Mouse (Mus musculus): ENCODE results near the gene Fxr1. TPM values are rescaled to one million over a fixed set of nuclear protein-coding genes. Genes with fewer than 3 reads are reported as not detected.

Gene Fxr1
- polyA plus RNA-seq, 1 experiment from 2014 or later, result 45.5 TPM

GRCm38 (mm10) chr3:34080900-34081662 lies 61.3 kb downstream of the Fxr1 start, which contains the start of gene Dnajc19:
Gene Dnajc19, minus strand, starts transcription at chr3:34081321.
- Histone ChIP-seq H3K27me3 (replicated peaks; ENCODE audit: control insufficient read depth, insufficient read depth, low read length) (no peaks in the 10 kb centered on the region), H3K27ac (ENCODE audit: low read depth, low read length) (peak within 1 kb of the TSS; percentile 48; the same call in 1 of the 2 replicates), H3K9ac (ENCODE audit: low read length) (peak within 1 kb of the TSS; percentile 87), H3K36me3 (ENCODE audit: control insufficient read depth, insufficient read depth, low read length) (peaks cover 18% of the 10 kb centered on the region), H3K4me3 (ENCODE audit: low read depth, low read length) (peak within 1 kb of the TSS; percentile 71), H3K4me2 (ENCODE audit: low read length) (peak within 1 kb of the TSS; percentile 66), H3K9me3 (replicated peaks; ENCODE audit: control insufficient read depth, low read length) (no peaks in the 10 kb centered on the region), H3K4me1 (ENCODE audit: control insufficient read depth, insufficient read depth, low read length) (peaks cover 11% of the 10 kb centered on the region)
- under 1% methylated on average over 50 of the region's 50 CpGs for WGBS
- ATAC-seq, result peak; percentile 96
- DNase-seq (ENCODE audit: low spot score), result peak; percentile 96

GRCm38 (mm10) chr3:34081929-34082328 lies 62.2 kb downstream of the Fxr1 start:
- no peaks in the 10 kb centered on the region for H3K9me3 ChIP-seq (replicated peaks; ENCODE audit: control insufficient read depth, low read length)
- ATAC-seq, result no peak
- DNase-seq (ENCODE audit: low spot score), result no peak
- no peaks in the 10 kb centered on the region for H3K27me3 ChIP-seq (replicated peaks; ENCODE audit: control insufficient read depth, insufficient read depth, low read length)
- H3K36me3 ChIP-seq (ENCODE audit: control insufficient read depth, insufficient read depth, low read length), result peaks cover 12% of the 10 kb centered on the region
- peak overlapping the region; percentile 87 for H3K9ac ChIP-seq (ENCODE audit: low read length)
- peaks cover 11% of the 10 kb centered on the region for H3K4me1 ChIP-seq (ENCODE audit: control insufficient read depth, insufficient read depth, low read length)
- H3K27ac ChIP-seq (ENCODE audit: low read depth, low read length), result no peak overlapping the region
- WGBS, result 84% methylated on average over 3 of the region's 3 CpGs
- H3K4me3 ChIP-seq (ENCODE audit: low read depth, low read length), result peak overlapping the region; percentile 71
- H3K4me2 ChIP-seq (ENCODE audit: low read length), result peak overlapping the region; percentile 66

- Histone ChIP-seq H3K4me2 (ENCODE audit: low read length) (no peak overlapping the region), H3K27ac (ENCODE audit: low read depth, low read length) (no peak overlapping the region), H3K4me3 (ENCODE audit: low read depth, low read length) (no peak overlapping the region), H3K27me3 (replicated peaks; ENCODE audit: control insufficient read depth, insufficient read depth, low read length) (no peaks in the 10 kb centered on the region), H3K36me3 (ENCODE audit: control insufficient read depth, insufficient read depth, low read length) (peaks cover 6% of the 10 kb centered on the region), H3K4me1 (ENCODE audit: control insufficient read depth, insufficient read depth, low read length) (peaks cover 11% of the 10 kb centered on the region), H3K9ac (ENCODE audit: low read length) (no peak overlapping the region), H3K9me3 (replicated peaks; ENCODE audit: control insufficient read depth, low read length) (no peaks in the 10 kb centered on the region)
- WGBS, result 81% methylated on average over 5 of the region's 5 CpGs
- DNase-seq (ENCODE audit: low spot score) (no peak), ATAC-seq (no peak)
Observed at GRCm38 (mm10) chr3:34083655-34084054, 63.9 kb downstream of the Fxr1 start.

GRCm38 (mm10) chr3:34102891-34103290 lies 83.1 kb downstream of the Fxr1 start:
- ATAC-seq (no peak), DNase-seq (ENCODE audit: low spot score) (peak; percentile 26)
- H3K27me3 ChIP-seq (replicated peaks; ENCODE audit: control insufficient read depth, insufficient read depth, low read length), result no peaks in the 10 kb centered on the region
- no peak overlapping the region for H3K9ac ChIP-seq (ENCODE audit: low read length)
- WGBS, result 30% methylated on average over 2 of the region's 2 CpGs
- H3K4me3 ChIP-seq (ENCODE audit: low read depth, low read length), result no peak overlapping the region
- peaks cover 11% of the 10 kb centered on the region for H3K4me1 ChIP-seq (ENCODE audit: control insufficient read depth, insufficient read depth, low read length)
- H3K9me3 ChIP-seq (replicated peaks; ENCODE audit: control insufficient read depth, low read length), result no peaks in the 10 kb centered on the region
- H3K36me3 ChIP-seq (ENCODE audit: control insufficient read depth, insufficient read depth, low read length), result no peaks in the 10 kb centered on the region
- H3K4me2 ChIP-seq (ENCODE audit: low read length), result no peak overlapping the region
- H3K27ac ChIP-seq (ENCODE audit: low read depth, low read length), result no peak overlapping the region

GRCm38 (mm10) chr3:34103902-34104672 lies 84.3 kb downstream of the Fxr1 start:
- Histone ChIP-seq H3K4me3 (ENCODE audit: low read depth, low read length) (peak overlapping the region; percentile 15), H3K27me3 (replicated peaks; ENCODE audit: control insufficient read depth, insufficient read depth, low read length) (no peaks in the 10 kb centered on the region), H3K4me1 (ENCODE audit: control insufficient read depth, insufficient read depth, low read length) (peaks cover 11% of the 10 kb centered on the region), H3K9me3 (replicated peaks; ENCODE audit: control insufficient read depth, low read length) (no peaks in the 10 kb centered on the region), H3K9ac (ENCODE audit: low read length) (peak overlapping the region; percentile 51), H3K36me3 (ENCODE audit: control insufficient read depth, insufficient read depth, low read length) (no peaks in the 10 kb centered on the region), H3K4me2 (ENCODE audit: low read length) (peak overlapping the region; percentile 24), H3K27ac (ENCODE audit: low read depth, low read length) (peak overlapping the region; percentile 23; the same call in 1 of the 2 replicates)
- WGBS, result 3% methylated on average over 7 of the region's 7 CpGs
- DNase-seq (ENCODE audit: low spot score) (peak; percentile 85), ATAC-seq (peak; percentile 90)

- Histone ChIP-seq H3K36me3 (ENCODE audit: control insufficient read depth, insufficient read depth, low read length) (no peaks in the 10 kb centered on the region), H3K4me1 (ENCODE audit: control insufficient read depth, insufficient read depth, low read length) (peaks cover 11% of the 10 kb centered on the region), H3K9me3 (replicated peaks; ENCODE audit: control insufficient read depth, low read length) (no peaks in the 10 kb centered on the region), H3K9ac (ENCODE audit: low read length) (0 out of 2 replicates have a peak overlapping the region, but pooled peaks have one; percentile 13), H3K27me3 (replicated peaks; ENCODE audit: control insufficient read depth, insufficient read depth, low read length) (no peaks in the 10 kb centered on the region), H3K27ac (ENCODE audit: low read depth, low read length) (no peak overlapping the region), H3K4me3 (ENCODE audit: low read depth, low read length) (0 out of 2 replicates have a peak overlapping the region, but pooled peaks have one; percentile 0), H3K4me2 (ENCODE audit: low read length) (peak overlapping the region; percentile 24)
- WGBS, result 26% methylated on average over 9 of the region's 9 CpGs
- DNase-seq (ENCODE audit: low spot score) (no peak), ATAC-seq (no peak)
Observed at GRCm38 (mm10) chr3:34106421-34106820, 86.7 kb downstream of the Fxr1 start.

GRCm38 (mm10) chr3:34107631-34108030 lies 87.9 kb downstream of the Fxr1 start:
- H3K4me1 ChIP-seq (ENCODE audit: control insufficient read depth, insufficient read depth, low read length), result peaks cover 11% of the 10 kb centered on the region
- H3K4me2 ChIP-seq (ENCODE audit: low read length), result no peak overlapping the region
- no peak overlapping the region for H3K4me3 ChIP-seq (ENCODE audit: low read depth, low read length)
- H3K27ac ChIP-seq (ENCODE audit: low read depth, low read length), result no peak overlapping the region
- no peak overlapping the region for H3K9ac ChIP-seq (ENCODE audit: low read length)
- H3K9me3 ChIP-seq (replicated peaks; ENCODE audit: control insufficient read depth, low read length), result no peaks in the 10 kb centered on the region
- 68% methylated on average over 3 of the region's 3 CpGs for WGBS
- no peaks in the 10 kb centered on the region for H3K36me3 ChIP-seq (ENCODE audit: control insufficient read depth, insufficient read depth, low read length)
- no peak for ATAC-seq
- H3K27me3 ChIP-seq (replicated peaks; ENCODE audit: control insufficient read depth, insufficient read depth, low read length), result no peaks in the 10 kb centered on the region
- DNase-seq (ENCODE audit: low spot score), result no peak

GRCm38 (mm10) chr3:34111941-34112685 lies 92.4 kb downstream of the Fxr1 start:
- no peaks in the 10 kb centered on the region for H3K27me3 ChIP-seq (replicated peaks; ENCODE audit: control insufficient read depth, insufficient read depth, low read length)
- no peak overlapping the region for H3K9ac ChIP-seq (ENCODE audit: low read length)
- H3K4me3 ChIP-seq (ENCODE audit: low read depth, low read length), result no peak overlapping the region
- H3K4me1 ChIP-seq (ENCODE audit: control insufficient read depth, insufficient read depth, low read length), result no peaks in the 10 kb centered on the region
- no peaks in the 10 kb centered on the region for H3K9me3 ChIP-seq (replicated peaks; ENCODE audit: control insufficient read depth, low read length)
- H3K36me3 ChIP-seq (ENCODE audit: control insufficient read depth, insufficient read depth, low read length), result no peaks in the 10 kb centered on the region
- H3K4me2 ChIP-seq (ENCODE audit: low read length), result no peak overlapping the region
- ATAC-seq, result no peak
- 82% methylated on average over 11 of the region's 11 CpGs for WGBS
- H3K27ac ChIP-seq (ENCODE audit: low read depth, low read length), result no peak overlapping the region
- DNase-seq (ENCODE audit: low spot score), result no peak

Data from forebrain, embryonic 14.5 days (tissue).